Mouse (Mus musculus) CD4-positive, CD25-positive, alpha-beta regulatory T cell, adult 2 months (primary cell): ENCODE data around the gene Gm37240.

ENCODE experiments used
- DNase-seq: peaks from one replicate; pipeline ENCODE4 v3.0.0-alpha.2; 2012; ENCODE audit warnings: low read depth, low spot score

Gene Gm37240

GRCm38 (mm10) chr3:85635126-85635419 is 252.2 kb downstream of the Gm37240 start:
- no peak for DNase-seq

GRCm38 (mm10) chr3:85634389-85635125 is 252.8 kb downstream of the Gm37240 start:
- DNase-seq, result no peak

GRCm38 (mm10) chr3:85633733-85634132 is 253.6 kb downstream of the Gm37240 start:
- no peak for DNase-seq

GRCm38 (mm10) chr3:85629895-85630510 is 257.3 kb downstream of the Gm37240 start:
- peak; percentile 13 for DNase-seq

GRCm38 (mm10) chr3:85619751-85620150 is 267.6 kb downstream of the Gm37240 start:
- no peak for DNase-seq

- no peak for DNase-seq
Observed at GRCm38 (mm10) chr3:85619345-85619744, 268.0 kb downstream of the Gm37240 start.

GRCm38 (mm10) chr3:85618885-85619284 is 268.4 kb downstream of the Gm37240 start:
- DNase-seq, result no peak

- DNase-seq, result no peak
Observed at GRCm38 (mm10) chr3:85616389-85616788, 270.9 kb downstream of the Gm37240 start.

- no peak for DNase-seq
Observed at GRCm38 (mm10) chr3:85607753-85608152, 279.6 kb downstream of the Gm37240 start.

GRCm38 (mm10) chr3:85606912-85607311 is 280.4 kb downstream of the Gm37240 start:
- DNase-seq, result no peak

GRCm38 (mm10) chr3:85603811-85604210 is 283.5 kb downstream of the Gm37240 start:
- DNase-seq, result no peak

- no peak for DNase-seq
Observed at GRCm38 (mm10) chr3:85601841-85602305, 285.4 kb downstream of the Gm37240 start.

- DNase-seq, result no peak
Observed at GRCm38 (mm10) chr3:85599526-85599925, 287.8 kb downstream of the Gm37240 start.

GRCm38 (mm10) chr3:85594452-85594851 is 292.9 kb downstream of the Gm37240 start:
- DNase-seq, result no peak

- no peak for DNase-seq
Observed at GRCm38 (mm10) chr3:85592640-85593252, 294.6 kb downstream of the Gm37240 start.

GRCm38 (mm10) chr3:85592067-85592466 is 295.3 kb downstream of the Gm37240 start:
- DNase-seq, result no peak

GRCm38 (mm10) chr3:85590090-85590754 is 297.1 kb downstream of the Gm37240 start:
- DNase-seq, result no peak

GRCm38 (mm10) chr3:85588701-85589100 is 298.6 kb downstream of the Gm37240 start:
- DNase-seq, result no peak

GRCm38 (mm10) chr3:85584966-85585365 is 302.4 kb downstream of the Gm37240 start:
- no peak for DNase-seq

GRCm38 (mm10) chr3:85583194-85583593 is 304.1 kb downstream of the Gm37240 start:
- DNase-seq, result no peak

GRCm38 (mm10) chr3:85582726-85583125 is 304.6 kb downstream of the Gm37240 start:
- no peak for DNase-seq
